Mouse (Mus musculus): ENCODE data around the gene Cyp2f2.

- no peak for TF ChIP-seq CTCF (IDR thresholded peaks at IDR 0.05)
- TF ChIP-seq EP300 (IDR thresholded peaks at IDR 0.05) = no peak
Measured at GRCm38 (mm10) chr7:27168371-27168770, 48.7 kb downstream of the Cyp2f2 start.
